Mouse (Mus musculus) liver, embryonic 16.5 days (tissue): ENCODE results near the gene Large1. TPM values are rescaled to one million over a fixed set of nuclear protein-coding genes. Genes with fewer than 3 reads are reported as not detected.
A peak's percentile ranks its signal among the peaks of the same experiment; 100 is the strongest.

Experiments used
- ATAC-seq: fragments of 200-750 bp; cut with Nextera tagmentation; 2 replicates; pipeline ENCODE4 v1.8.0; 2017; ENCODE audit warnings: low read depth, mild to moderate bottlenecking, moderate number of reproducible peaks, moderate library complexity
- H3K27ac ChIP-seq: fragments of 300-500 bp; sonication (generic); 2 replicates; pipeline ENCODE4 v1.5.1; 2014; ENCODE audit warnings: mild to moderate bottlenecking, low read length
- H3K27me3 ChIP-seq: fragments of 300-500 bp; sonication (generic); 2 replicates; pipeline ENCODE4 v1.6.1; 2014; ENCODE audit warnings: low read depth, low read length, mixed read lengths; ENCODE audit not compliant: control insufficient read depth, insufficient read depth
- H3K36me3 ChIP-seq: fragments of 300-500 bp; sonication (generic); 2 replicates; pipeline ENCODE4 v1.6.1; 2014; ENCODE audit warnings: mild to moderate bottlenecking; ENCODE audit not compliant: control insufficient read depth, insufficient read depth
- H3K4me1 ChIP-seq: fragments of 300-500 bp; sonication (generic); 2 replicates; pipeline ENCODE4 v1.6.1; 2014; ENCODE audit warnings: low read depth, low read length, mixed read lengths; ENCODE audit not compliant: control insufficient read depth
- H3K4me2 ChIP-seq: fragments of 300-500 bp; sonication (generic); 2 replicates; pipeline ENCODE4 v1.6.1; 2014; ENCODE audit warnings: low read depth, low read length, mixed read lengths
- H3K4me3 ChIP-seq: fragments of 300-500 bp; sonication (generic); 2 replicates; pipeline ENCODE4 v1.5.1; 2014; ENCODE audit warnings: low read depth, mild to moderate bottlenecking, low read length
- H3K9ac ChIP-seq: fragments of 300-500 bp; sonication (generic); 2 replicates; pipeline ENCODE4 v1.6.1; 2014; ENCODE audit warnings: low read depth, low read length
- H3K9me3 ChIP-seq: fragments of 300-500 bp; sonication (generic); replicated peaks from 2 replicates; pipeline ENCODE4 v1.6.1; 2016; ENCODE audit warnings: low read length; ENCODE audit not compliant: control insufficient read depth
- WGBS: fragments of 180-500 bp; shearing (Covaris S2); extraction: QIAGEN DNeasy Blood & Tissue Kit; methylation state at CpG from one replicate; pipeline ENCODE4 v1.1.7; 2014; ENCODE audit not compliant: insufficient replicate concordance; 5-methylcytosine and 5-hydroxymethylcytosine counted together
- polyA plus RNA-seq: library from polyadenylated mRNA; unstranded; fragments of >200 nt; fragmentation: Nextera tagmentation; extraction: Ambion mirVana; gene quantifications from 2 replicates; pipeline ENCODE4 v1.2.1, GENCODE M21; 2015

The Large1 gene
- polyA plus RNA-seq, 1 experiment from 2014 or later, result 1.1 TPM

DNA sequence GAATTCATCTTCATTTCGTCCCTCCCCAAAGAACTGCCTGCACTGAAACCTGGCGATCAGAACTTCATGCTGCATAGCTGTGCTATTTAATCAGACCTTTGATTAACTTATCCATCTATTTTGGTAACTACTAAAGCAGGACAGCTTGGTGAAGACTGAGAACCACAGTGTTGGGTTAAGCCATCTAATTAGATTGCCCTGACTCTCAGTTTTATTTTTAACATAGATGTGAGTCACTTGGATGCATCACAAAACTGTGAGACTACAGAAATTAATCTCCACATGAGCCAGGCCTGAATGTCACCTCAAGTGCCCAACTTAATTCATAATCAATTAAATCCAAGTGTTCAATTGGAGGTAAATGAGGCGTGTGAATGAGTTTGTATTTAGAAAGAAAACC is 299.5 kb downstream of the Large1 start:
- Histone ChIP-seq H3K9ac (no peak overlapping the region), H3K27ac (no peak overlapping the region), H3K27me3 (no peaks in the 10 kb centered on the region), H3K4me3 (no peak overlapping the region), H3K9me3 (no peaks in the 10 kb centered on the region), H3K4me1 (no peaks in the 10 kb centered on the region), H3K4me2 (no peak overlapping the region), H3K36me3 (no peaks in the 10 kb centered on the region)
- WGBS, result 55% methylated on average over 3 of the region's 3 CpGs
- no peak for ATAC-seq

DNA sequence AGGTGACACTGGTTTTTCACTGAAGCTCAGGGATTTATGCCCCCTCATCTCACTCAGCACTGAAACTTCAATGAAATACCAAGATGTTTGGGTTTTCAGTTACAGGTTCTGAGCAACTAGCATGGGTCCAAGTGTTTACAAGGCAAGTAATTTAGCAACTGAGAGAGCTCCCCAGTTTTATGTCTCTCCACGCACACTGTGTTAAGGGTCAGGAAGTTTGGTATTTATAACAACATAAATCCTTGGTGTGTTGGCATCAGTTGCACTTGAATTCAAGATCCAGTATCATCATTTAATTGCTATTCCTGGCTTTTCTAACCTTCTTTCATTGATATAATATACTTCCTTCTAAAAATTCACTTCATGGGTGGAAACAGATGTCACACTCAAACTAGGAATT is 300.9 kb downstream of the Large1 start:
- Histone ChIP-seq H3K4me3 (no peak overlapping the region), H3K9ac (no peak overlapping the region), H3K4me1 (no peaks in the 10 kb centered on the region), H3K4me2 (no peak overlapping the region), H3K27me3 (no peaks in the 10 kb centered on the region), H3K27ac (no peak overlapping the region), H3K36me3 (no peaks in the 10 kb centered on the region), H3K9me3 (no peaks in the 10 kb centered on the region)
- ATAC-seq, result no peak
- 69% methylated on average over 1 of the region's 1 CpGs for WGBS

DNA sequence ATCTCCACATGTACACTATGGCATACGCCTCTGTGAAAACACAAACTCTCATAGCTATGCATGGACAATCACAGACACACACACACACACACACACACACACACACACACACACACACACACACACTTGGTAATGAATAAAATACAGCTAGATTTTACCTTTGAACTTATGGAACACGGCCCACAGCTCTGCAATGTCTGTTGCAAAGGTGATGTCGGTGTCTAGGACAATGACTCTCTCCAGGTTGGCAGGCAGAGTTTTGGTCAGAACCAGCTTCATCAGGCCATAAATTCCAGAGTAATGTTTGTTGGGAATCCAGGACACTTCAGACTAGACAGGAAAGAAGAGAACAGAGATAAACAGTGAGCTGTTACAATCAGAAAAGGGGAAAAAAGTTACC is 305.2 kb downstream of the Large1 start:
- no peak overlapping the region for H3K9ac ChIP-seq
- H3K27ac ChIP-seq, result no peak overlapping the region
- WGBS, result 62% methylated on average over 3 of the region's 3 CpGs
- H3K4me3 ChIP-seq, result no peak overlapping the region
- no peaks in the 10 kb centered on the region for H3K9me3 ChIP-seq
- H3K4me1 ChIP-seq, result no peaks in the 10 kb centered on the region
- ATAC-seq, result no peak
- H3K4me2 ChIP-seq, result no peak overlapping the region
- H3K36me3 ChIP-seq, result no peaks in the 10 kb centered on the region
- H3K27me3 ChIP-seq, result no peaks in the 10 kb centered on the region

DNA sequence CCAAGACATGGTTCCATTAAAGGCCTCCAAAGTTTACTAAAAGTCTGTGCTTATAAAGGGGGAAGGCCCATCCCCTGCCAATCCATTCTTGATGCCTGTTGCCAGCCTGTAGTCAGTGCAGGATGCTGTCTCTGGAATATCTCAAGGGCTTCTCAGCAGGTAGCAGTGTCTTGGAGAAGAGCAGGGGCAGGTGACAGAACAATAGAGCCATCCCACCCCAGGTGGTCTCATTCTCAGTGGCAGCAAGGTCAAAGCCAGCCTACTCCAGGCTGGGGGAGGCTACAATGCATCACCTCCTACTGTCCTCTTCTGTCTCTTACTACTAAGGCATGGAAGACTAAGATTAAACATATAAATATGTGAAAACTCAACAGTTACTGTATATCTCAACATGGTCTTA is 323.6 kb downstream of the Large1 start:
- H3K4me2 ChIP-seq, result no peak overlapping the region
- no peak overlapping the region for H3K27ac ChIP-seq
- ATAC-seq, result no peak
- H3K4me3 ChIP-seq, result no peak overlapping the region
- no peaks in the 10 kb centered on the region for H3K36me3 ChIP-seq
- no peaks in the 10 kb centered on the region for H3K27me3 ChIP-seq
- no peak overlapping the region for H3K9ac ChIP-seq
- H3K9me3 ChIP-seq, result no peaks in the 10 kb centered on the region
- no peaks in the 10 kb centered on the region for H3K4me1 ChIP-seq

DNA sequence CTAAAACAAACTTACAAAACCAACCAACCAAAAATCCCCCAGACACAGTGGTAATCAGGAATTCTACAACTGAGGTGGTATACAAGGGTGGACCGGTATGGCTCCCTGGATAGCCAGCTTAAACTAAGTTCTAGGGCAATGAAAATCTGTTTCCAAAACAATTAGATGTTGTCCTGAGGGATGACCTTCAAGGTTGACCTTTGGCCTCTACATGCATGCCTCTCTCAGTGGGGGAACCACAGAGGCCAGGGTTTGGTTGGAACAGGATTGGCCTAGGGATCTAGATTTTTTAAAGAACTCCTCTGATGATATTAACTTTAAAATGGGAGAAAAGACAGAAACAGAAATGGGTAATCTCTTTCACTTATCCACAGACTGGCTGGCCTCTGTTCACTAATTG is 335.1 kb downstream of the Large1 start:
- H3K27ac ChIP-seq, result no peak overlapping the region
- no peaks in the 10 kb centered on the region for H3K9me3 ChIP-seq
- no peak for ATAC-seq
- 82% methylated on average over 1 of the region's 1 CpGs for WGBS
- no peak overlapping the region for H3K9ac ChIP-seq
- H3K4me3 ChIP-seq, result no peak overlapping the region
- H3K36me3 ChIP-seq, result no peaks in the 10 kb centered on the region
- H3K4me2 ChIP-seq, result no peak overlapping the region
- H3K27me3 ChIP-seq, result no peaks in the 10 kb centered on the region
- no peaks in the 10 kb centered on the region for H3K4me1 ChIP-seq

DNA sequence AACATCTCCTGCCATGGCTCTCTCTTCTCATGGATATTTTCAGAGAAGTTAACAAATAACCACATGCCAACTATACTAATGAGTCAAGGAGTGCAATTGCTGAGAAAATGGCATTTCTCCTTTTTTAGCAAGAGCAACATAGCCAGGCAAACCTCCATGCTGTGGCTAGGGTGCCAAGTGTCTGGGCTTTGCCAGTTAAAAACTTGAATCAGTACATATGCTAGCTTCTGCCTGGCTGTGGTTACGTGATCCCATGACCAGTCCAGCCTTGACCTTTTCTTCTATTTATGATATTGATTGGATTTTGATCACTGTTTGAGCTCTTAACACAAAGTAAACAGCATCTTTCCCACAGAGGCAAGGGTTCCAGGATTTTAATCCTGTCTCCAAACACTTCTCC is 335.7 kb downstream of the Large1 start:
- Histone ChIP-seq H3K27ac (peak overlapping the region; percentile 27; the same call in 1 of the 2 replicates), H3K4me1 (no peaks in the 10 kb centered on the region), H3K36me3 (no peaks in the 10 kb centered on the region), H3K4me2 (no peak overlapping the region), H3K9me3 (no peaks in the 10 kb centered on the region), H3K4me3 (no peak overlapping the region), H3K9ac (no peak overlapping the region), H3K27me3 (no peaks in the 10 kb centered on the region)
- 64% methylated on average over 1 of the region's 1 CpGs for WGBS
- peak; percentile 67 for ATAC-seq

DNA sequence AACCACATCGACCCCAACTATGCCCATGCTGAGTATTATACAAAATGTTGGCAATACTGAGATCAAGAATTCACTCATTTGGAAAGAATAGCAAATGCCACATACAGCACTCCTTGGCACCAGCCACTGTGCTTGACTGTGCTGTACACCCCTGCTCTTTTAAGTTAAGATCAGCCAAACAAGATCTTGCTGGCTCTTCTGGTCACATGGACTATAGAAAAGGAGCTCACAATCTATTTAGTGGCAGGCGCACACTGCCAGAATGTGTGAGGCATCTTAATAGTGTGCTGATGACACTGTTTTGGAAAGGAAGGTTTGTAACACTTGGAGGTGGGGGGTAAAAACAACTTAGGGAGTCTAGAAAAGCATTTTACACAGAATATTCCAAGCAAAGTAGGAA is 337.0 kb downstream of the Large1 start:
- no peak for ATAC-seq
- Histone ChIP-seq H3K4me3 (no peak overlapping the region), H3K9me3 (no peaks in the 10 kb centered on the region), H3K9ac (no peak overlapping the region), H3K36me3 (no peaks in the 10 kb centered on the region), H3K4me1 (no peaks in the 10 kb centered on the region), H3K4me2 (no peak overlapping the region), H3K27me3 (no peaks in the 10 kb centered on the region), H3K27ac (no peak overlapping the region)
- 74% methylated on average over 2 of the region's 2 CpGs for WGBS

DNA sequence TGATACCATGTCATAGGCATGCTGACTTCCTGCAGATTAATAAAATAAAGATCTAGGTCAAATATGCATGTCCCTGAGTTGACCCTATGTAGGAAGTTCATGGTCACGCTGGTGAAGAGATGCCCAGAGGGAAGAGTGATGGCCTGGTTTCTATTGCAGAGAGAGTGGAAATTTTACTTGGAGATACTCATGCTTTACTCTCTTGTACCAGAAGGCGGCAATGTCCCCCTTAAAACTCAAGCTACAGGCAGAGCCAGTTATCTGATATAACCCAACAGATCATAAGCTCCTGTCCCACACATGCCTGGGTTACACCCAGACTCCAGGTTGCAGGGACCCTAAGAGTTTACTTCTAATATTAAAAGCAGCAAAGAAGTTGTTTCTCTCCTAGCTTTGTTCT is 345.9 kb downstream of the Large1 start:
- H3K4me1 ChIP-seq, result no peaks in the 10 kb centered on the region
- no peak overlapping the region for H3K4me2 ChIP-seq
- no peak overlapping the region for H3K27ac ChIP-seq
- H3K9ac ChIP-seq, result no peak overlapping the region
- peak; percentile 43; the same call in 1 of the 2 replicates for ATAC-seq
- no peaks in the 10 kb centered on the region for H3K9me3 ChIP-seq
- H3K36me3 ChIP-seq, result no peaks in the 10 kb centered on the region
- H3K27me3 ChIP-seq, result no peaks in the 10 kb centered on the region
- H3K4me3 ChIP-seq, result no peak overlapping the region
- 39% methylated on average over 2 of the region's 2 CpGs for WGBS

DNA sequence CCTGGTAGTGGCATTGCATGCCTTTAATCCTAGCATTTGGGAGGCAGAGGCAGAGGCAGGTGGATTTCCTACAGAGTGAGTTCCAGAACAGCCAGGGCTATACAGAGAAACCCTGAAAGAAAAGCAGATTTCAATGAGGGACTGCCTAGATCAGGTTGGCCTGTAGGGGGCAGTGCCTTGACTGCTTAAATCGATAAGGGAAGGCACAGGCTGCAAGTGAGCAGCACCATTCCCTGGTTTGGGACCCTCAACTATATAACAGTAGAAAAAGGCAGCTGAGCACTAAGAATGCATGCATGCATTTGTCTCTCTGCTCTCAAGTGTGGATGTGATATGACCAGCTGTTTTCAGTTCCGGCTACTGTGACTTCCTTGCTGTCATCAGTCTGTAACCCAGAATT is 349.5 kb downstream of the Large1 start:
- no peaks in the 10 kb centered on the region for H3K9me3 ChIP-seq
- H3K9ac ChIP-seq, result no peak overlapping the region
- WGBS, result 46% methylated on average over 2 of the region's 2 CpGs
- no peak overlapping the region for H3K4me3 ChIP-seq
- no peaks in the 10 kb centered on the region for H3K4me1 ChIP-seq
- no peak overlapping the region for H3K4me2 ChIP-seq
- H3K27me3 ChIP-seq, result no peaks in the 10 kb centered on the region
- no peak overlapping the region for H3K27ac ChIP-seq
- no peak for ATAC-seq
- H3K36me3 ChIP-seq, result no peaks in the 10 kb centered on the region

DNA sequence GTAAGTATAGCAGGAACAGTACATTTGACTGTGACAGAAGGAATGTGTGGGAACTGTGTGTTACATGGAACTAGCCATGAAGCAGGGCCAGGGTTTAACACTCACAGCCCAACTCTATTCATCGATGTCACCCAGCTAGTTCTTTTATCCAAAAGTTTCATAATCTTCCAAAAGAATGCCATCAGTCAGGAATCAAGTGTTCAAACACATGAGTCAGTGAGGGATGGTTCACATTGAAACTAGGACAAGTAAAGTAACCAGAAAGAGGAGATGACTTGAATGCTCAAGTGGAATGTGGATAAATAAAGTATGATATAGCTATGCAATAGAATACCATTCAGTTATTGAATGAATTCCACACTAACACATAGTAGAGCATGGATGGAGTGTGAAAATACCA is 359.5 kb downstream of the Large1 start:
- Histone ChIP-seq H3K36me3 (no peaks in the 10 kb centered on the region), H3K4me2 (no peak overlapping the region), H3K9me3 (no peaks in the 10 kb centered on the region), H3K4me1 (no peaks in the 10 kb centered on the region), H3K27ac (no peak overlapping the region), H3K9ac (no peak overlapping the region), H3K27me3 (no peaks in the 10 kb centered on the region), H3K4me3 (no peak overlapping the region)
- 70% methylated on average over 1 of the region's 1 CpGs for WGBS
- ATAC-seq, result no peak
